Mouse (Mus musculus): Measurements from ENCODE around the gene Syne2. TPM values are rescaled to one million over a fixed set of nuclear protein-coding genes. Genes with fewer than 3 reads are reported as not detected.
"Not testable (repeated sequence)": the region's sequence is repeated elsewhere in the genome, so short reads cannot be mapped to it uniquely, and the experiment has no call there.

The Syne2 gene
- polyA plus RNA-seq, 1 experiment from 2014 or later: 46.2 TPM

DNA sequence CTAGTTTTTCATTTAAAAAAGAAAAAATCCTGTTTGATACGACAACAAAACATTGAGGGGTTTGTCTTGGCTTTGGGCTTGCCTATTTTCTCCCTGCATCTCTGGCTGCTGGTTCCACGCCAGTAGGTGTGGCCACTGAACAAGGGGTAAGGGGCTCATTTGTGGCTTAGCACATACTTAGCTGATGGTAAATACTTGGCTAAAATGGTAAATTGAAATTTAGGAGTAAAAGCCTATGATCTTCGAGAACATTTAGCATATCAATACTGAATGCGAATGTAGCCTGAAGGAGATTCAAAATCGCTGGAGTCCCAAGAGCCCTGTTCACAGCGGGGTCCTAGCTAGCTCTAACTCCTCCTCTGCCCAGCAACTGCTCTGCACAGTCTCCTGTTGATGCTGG lies 318.8 kb downstream of the Syne2 start:
- no peak overlapping the region for H3K4me3 ChIP-seq
- no peak for ATAC-seq (ENCODE audit: low FRiP score, low read depth)
- no peaks in the 10 kb centered on the region for H3K4me1 ChIP-seq (replicated peaks)
- no peaks in the 10 kb centered on the region for H3K27me3 ChIP-seq
- H3K36me3 ChIP-seq: no peaks in the 10 kb centered on the region
- no peak overlapping the region for H3K27ac ChIP-seq (replicated peaks)
- H3K9me3 ChIP-seq: no peaks in the 10 kb centered on the region
- no peak overlapping the region for H3K9ac ChIP-seq
- WGBS: 34% methylated on average over 6 of the region's 6 CpGs
- no peak overlapping the region for H3K4me2 ChIP-seq

DNA sequence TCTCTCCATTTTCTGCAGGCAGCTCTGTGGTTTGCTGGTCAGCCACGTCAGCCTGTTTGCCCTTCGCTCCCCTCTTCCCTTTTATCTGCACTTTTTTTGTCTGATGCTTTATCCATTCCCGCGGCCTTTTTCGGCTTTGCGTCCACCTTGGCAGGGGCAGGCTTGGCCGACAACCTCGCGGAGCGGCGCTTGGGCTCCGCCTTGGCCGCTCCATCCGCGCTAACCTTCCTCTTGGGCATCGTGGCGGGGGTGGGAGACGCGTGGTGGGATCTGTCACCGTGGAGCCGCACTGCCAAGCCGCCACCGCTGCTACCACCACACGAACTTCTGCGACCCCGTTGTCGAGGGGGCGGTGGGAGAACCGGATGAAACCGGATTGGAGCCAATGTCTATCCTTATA lies 334.5 kb downstream of the Syne2 start:
- 9% methylated on average over 30 of the region's 30 CpGs for WGBS
- H3K36me3 ChIP-seq; H3K4me1 ChIP-seq (replicated peaks); ATAC-seq (ENCODE audit: low FRiP score, low read depth); H3K27me3 ChIP-seq; H3K9me3 ChIP-seq; H3K27ac ChIP-seq (replicated peaks): not testable (repeated sequence)
- H3K4me2 ChIP-seq: peak overlapping the region; percentile 61
- H3K9ac ChIP-seq: peak overlapping the region; percentile 43; the same call in 1 of the 2 replicates
- H3K4me3 ChIP-seq: peak overlapping the region; percentile 36

Small RNA genes within 50 kb of the gene (microRNA-seq; reads per million reads assigned to microRNA genes)
- gene Mir5101: 4.4 reads per million, percentile 18 among the genes with 10 or more reads in this experiment

Other genes starting within 250 kb of the Syne2 start
- gene Ppp2r5e, start 221.9 kb upstream of the Syne2 start, polyA plus RNA-seq (2015; fragmentation: Nextera tagmentation; extraction: Ambion mirVana): 20.3 and 20.5 TPM in 2 replicates
- gene Wdr89, start 148.6 kb upstream of the Syne2 start, polyA plus RNA-seq (2015; fragmentation: Nextera tagmentation; extraction: Ambion mirVana): 5.5 and 5.7 TPM in 2 replicates
- 12.2 and 13.3 TPM in 2 replicates for gene Sgpp1, start 82.4 kb upstream of the Syne2 start, polyA plus RNA-seq (2015; fragmentation: Nextera tagmentation; extraction: Ambion mirVana)

Data from hindbrain, embryonic 15.5 days (tissue).